Mouse (Mus musculus): ENCODE results near the gene Csf3.

GRCm38 (mm10) chr11:98735111-98735510 lies 34.0 kb downstream of the Csf3 start:
- TF ChIP-seq EP300 (IDR thresholded peaks at IDR 0.05; ENCODE audit: low read depth) (no peak), CTCF (IDR thresholded peaks at IDR 0.05; ENCODE audit: low read depth) (no peak)
